Mouse (Mus musculus) gastrocnemius, postnatal 14 days (tissue): ENCODE measurements around the gene Dock11. TPM values are rescaled to one million over a fixed set of nuclear protein-coding genes. Genes with fewer than 3 reads are reported as not detected.
A peak's percentile ranks its signal among the peaks of the same experiment; 100 is the strongest.

Experiments used
- DNase-seq: peaks from one replicate; pipeline ENCODE4 v3.0.0; 2021; ENCODE audit warnings: mixed read lengths
- intact Hi-C: fragments of 180-260 bp; cut with DNase I; formaldehyde crosslinking; loops from one replicate; pipeline ENCODE4 v1.15.1; 2025; ENCODE audit warnings: low total_unique reads
- total RNA-seq, 2 experiments: library from RNA; stranded (reverse); gene quantifications; 2 replicates each; pipeline ENCODE4 v1.2.3; 2021

Gene Dock11
- total RNA-seq, 2 experiments from 2014 or later: 6.7 to 7.4 TPM

DNA sequence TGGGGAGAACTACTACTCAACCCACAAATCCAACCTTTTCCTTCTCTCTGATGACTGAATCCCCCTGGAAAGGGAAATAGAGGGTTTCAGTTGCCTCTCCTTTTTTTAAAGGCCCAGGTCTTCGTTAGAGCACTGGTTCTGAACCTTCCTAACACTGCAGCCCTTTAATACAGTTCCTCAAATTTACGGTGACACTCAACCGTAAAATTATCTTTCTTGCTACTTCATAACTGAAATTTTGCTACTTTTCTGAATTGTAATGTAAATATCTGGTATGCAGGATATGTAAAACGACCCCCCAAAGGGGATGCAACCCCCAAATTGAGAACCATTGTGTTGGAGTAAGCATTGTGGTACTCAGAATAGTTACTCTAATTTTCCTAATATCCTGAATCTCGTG is 49.5 kb downstream of the Dock11 start:
- DNase-seq: no peak
- intact Hi-C loops: no loop called here

DNA sequence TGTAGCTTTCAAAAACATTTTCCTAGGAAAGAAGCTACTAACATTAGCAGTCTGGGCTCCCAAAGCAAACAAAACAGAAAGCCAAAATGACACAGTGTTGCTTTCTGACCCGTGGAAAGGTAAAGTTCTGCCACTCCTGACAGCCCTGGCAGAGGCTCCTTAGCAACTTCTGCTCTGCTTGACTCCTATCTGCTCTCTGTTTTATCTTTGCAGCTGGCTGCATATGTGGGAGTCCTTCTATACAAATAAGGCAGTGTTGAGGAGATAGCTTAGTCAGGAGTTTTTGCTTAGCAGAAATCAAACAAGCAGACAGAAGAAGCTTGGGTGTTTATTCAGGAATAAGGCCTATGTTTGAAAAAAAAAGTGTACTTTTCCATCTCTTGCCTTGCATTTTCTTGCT is 57.8 kb downstream of the Dock11 start:
- intact Hi-C loops: no loop called here

DNA sequence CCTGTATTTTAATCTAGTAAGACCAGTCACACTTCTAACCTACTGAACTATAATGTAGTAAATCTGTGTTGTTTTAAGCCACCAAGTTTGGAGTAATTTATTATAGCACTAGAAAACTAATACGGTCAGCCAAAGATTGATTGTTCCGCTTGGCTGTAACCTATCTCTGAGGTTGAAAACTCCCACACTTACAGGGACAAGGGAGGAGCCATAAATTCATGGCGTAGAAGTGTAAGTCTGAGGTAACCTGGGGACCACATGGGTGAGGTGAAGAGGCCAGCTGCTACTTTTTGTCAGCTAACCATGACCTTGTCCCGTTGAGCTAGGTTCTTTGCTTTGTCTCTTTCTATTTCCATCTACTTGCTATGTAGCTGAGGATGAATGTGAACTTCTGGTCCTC is 61.5 kb downstream of the Dock11 start:
- intact Hi-C loops: no loop called here

More for the DNA sequence above, 57.8 kb downstream of the Dock11 start:
- no peak for DNase-seq

DNA sequence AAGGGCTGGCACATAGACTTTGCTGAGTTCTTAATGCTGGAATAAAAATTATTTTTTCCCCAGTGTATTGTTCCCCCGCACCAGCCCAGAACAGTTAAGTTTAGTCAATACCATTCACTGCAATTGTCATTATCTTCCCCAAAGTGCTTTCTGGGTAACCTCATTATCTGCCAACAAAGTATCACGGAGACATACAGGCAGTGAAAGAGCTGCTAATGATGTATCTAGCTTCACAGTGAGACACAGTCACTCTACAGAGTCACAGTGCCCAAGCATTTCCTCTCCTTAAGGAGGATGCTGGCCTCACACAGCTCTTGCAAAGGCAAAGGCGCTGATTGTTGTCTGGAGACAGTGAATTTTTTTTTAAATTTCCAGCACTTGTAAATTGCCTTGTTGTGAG is 63.3 kb downstream of the Dock11 start:
- intact Hi-C loops: no loop called here
- no peak for DNase-seq

More for the DNA sequence above, 61.5 kb downstream of the Dock11 start:
- DNase-seq: no peak

DNA sequence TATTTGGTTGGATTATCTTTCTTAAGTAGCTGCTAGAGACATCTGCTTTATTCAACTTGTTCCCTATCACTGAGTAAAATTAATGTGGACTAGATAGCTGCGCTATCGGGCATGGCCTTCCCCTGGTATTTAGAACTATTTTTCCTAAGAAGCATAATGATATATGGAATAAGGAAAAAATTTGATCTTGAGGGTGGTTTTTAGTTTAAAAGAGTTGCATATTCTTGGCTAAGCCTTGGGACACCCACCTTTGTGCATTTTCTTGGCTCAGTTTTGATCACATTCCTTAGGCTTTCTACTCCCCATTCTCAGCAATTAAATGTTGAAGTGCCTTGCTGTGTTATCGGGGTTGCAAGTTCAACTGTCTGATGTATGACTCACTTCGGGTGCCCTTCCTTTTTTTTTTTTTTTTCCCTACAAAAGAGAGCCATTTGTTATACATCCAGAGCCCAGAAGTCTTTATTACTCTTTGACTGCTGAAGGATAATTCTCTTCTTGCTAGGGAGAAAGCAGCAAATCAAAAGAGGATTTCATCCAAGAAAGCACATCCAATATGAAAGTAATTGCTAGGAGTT is 64.0 kb downstream of the Dock11 start:
- intact Hi-C loops: no loop called here
- no peak for DNase-seq

DNA sequence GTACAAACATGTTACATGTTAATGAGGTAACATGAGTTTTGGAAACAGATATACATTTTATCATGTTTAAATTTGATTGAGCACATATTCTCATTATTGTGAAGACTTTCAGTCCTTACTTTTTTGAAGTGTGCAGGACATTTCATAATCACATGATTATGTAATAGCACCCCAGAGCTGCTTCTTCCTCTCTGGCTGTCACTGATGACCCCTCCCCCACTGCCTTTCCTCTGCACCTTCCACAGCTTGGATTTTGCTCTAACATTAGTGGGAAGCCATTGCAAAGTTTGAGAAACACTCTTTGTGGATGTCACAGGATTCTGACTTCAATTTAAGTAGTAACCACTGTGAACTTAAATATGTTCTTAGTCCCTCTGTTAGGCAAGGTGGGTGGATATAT is 67.6 kb downstream of the Dock11 start:
- no peak for DNase-seq
- intact Hi-C loops: no loop called here

DNA sequence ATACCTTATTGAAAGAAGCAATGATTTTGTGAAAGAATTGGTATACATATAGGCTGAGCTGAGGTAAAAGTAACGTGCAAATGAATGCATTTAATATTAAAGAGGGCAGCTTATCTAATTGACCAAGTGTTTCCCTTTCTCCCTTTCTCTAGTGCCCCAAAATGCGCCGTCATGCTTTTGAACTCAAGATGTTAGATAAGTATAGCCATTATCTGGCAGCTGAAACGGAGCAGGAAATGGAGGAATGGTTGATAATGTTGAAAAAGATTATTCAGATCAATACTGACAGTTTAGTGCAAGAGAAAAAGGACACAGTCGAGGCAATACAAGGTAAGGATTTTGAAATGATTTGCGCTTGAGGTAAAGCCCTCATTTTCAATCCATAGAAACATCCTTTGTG is 74.5 kb downstream of the Dock11 start:
- intact Hi-C loops: no loop called here

DNA sequence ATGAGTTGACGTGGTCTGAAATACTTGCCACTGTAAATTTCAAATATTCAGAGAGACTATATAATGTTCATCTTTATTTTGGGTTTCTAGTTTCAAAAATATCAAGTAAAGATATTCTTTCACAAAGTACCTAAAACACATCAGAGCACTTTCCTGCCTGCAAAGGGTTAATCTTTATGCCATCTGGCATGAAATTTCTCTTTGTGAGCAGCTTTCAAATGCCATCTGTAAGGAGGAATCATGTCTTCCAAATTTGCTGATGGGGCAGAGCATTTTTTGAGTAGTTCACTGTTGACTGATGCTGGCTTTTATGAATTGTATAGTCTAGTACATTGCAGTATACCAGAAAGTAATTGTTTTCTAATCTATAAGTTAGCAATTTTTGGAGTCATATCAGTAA is 80.6 kb downstream of the Dock11 start:
- no peak for DNase-seq
- intact Hi-C loops: no loop called here

More for the DNA sequence above, 74.5 kb downstream of the Dock11 start:
- DNase-seq: no peak

DNA sequence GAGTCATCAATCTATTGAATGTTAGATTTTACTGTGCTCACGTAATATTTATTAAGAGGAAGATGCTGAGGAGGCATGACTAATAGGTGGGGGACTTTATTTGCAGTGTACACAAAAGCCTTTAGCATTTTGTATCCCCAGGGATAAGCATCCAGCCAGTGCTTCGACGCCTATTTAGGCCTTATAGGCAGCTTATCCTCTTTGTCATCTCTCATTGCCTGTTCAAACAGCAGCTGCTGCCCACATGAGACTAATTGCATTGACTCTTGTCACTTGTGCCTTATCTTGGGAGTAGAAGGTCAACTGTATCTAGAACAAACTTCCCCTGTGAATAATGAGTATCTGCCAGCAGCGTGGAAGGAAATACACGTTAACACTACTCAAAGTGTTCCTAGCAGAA is 88.0 kb downstream of the Dock11 start:
- intact Hi-C loops: no loop called here

DNA sequence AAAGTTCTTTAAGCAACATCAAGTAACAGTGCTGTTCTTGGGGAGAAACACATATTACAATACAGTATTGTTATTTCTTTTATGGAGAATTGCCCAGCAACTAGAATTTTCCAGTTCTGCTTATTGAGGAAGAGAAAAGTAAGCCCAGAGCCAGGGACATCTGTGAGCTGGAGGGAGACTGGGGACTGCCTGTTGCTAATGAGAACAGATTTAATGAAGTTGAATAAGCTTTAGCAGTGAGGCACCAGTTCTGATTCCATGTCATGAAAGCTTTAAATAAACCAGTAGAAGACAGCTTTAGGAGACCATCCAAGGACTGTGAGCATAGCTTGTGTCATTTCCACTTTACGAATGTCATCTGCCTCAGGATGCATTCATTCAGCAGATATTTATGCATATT is 99.3 kb downstream of the Dock11 start:
- no peak for DNase-seq
- intact Hi-C loops: no loop called here

More for the DNA sequence above, 88.0 kb downstream of the Dock11 start:
- no peak for DNase-seq

DNA sequence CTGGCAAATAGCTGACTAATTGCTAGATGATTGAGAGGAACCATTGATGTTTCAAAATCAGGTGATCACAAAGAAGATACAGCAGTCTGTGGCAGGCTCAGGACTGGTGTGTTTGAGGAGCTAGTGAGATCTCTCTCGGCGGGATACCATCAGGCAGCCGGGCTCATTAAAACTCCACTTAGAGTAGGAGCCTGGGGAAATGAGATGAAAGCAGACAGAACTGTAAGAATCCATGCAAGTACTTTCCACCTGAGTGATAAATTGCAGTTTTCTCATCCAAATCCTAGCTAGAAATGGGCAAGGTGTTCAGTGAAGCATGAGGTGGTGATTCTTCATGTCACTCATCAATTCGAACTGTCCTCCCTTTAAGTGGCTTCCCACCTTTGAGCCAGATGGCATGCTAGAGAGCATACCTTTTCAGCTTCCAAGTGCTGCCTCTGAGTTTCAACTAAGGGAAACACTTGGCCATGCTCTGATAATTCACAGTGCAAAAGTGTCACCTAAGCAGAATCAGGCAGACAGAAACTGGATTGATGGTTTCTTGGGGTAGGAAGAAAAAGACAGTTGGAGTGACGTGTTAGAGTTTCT is 102.0 kb downstream of the Dock11 start:
- intact Hi-C loops: no loop called here

DNA sequence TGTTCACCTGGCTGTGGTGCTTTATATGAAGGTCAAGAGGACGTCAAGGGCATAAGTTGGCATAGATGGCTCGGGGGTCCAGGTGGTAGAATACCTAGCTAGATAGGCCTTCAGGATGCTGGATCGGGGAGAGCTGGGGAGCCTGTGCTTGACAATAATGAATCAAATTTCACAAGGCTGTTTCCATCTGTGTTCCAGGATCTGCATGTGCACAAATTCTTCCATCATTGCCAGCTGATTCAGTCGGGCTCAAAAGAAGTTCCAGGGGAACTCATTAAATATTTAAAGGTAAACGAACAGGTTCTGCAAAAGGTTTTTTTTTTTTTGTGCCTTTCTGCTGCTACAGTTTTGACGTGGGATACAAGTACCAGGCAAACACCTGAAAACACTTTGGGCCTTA is 105.6 kb downstream of the Dock11 start:
- DNase-seq: no peak
- intact Hi-C loops: no loop called here

More for the DNA sequence above, 102.0 kb downstream of the Dock11 start:
- no peak for DNase-seq

DNA sequence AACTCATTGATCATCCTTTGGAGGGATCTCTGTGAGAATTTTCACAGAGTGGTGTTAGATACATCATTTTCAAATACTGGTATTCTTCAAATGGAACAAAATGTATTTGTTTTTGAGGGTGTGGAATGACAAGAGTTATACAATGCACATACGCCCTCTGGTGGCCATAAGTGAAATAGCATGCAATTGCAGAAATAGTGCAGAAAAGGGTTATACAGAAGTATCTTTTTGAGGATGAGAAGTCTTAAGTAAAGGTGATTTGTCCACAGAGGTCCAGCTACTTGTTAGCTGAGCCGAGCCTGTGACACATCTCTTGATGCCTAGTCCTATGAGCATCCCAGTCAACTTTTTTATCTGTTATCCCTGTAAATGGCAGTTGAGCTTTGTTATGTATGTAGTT is 108.4 kb downstream of the Dock11 start:
- intact Hi-C loops: loop anchor here (5.0 kb wide), 1 partner anchor 160 kb away; no protein-coding TSS in a partner anchor
- no peak for DNase-seq

DNA sequence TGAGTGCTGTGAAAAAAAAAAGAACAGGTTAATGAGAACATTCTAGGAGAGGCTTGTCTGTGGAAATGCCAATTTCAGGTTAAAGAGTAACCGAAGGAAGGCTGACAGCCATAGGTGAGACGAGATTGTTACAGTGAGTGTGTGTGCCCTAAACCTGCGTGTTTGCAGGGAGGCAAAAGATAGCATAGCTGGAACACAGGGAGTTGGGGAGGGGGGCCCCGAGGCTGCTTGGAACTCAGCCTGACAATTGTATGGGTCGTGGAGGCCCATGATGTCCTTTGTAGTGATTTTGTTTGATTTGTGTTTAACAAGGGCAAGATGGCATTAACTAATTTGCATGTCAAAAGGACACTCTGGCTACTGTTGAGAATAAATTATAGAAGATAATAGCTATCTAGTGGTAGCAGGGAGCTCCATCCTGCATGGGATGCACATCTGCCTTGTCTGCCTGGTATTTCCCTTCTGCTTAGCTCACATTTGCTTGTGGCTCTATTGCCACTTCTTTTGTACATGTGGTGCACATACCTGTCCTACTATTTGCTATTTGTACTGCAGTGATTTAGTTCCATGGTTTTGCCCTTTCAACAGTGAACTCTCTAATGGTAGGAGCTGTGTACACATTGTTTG is 109.3 kb downstream of the Dock11 start:
- no peak for DNase-seq
- intact Hi-C loops: loop anchor here (5.0 kb wide), 1 partner anchor 161 kb away; no protein-coding TSS in a partner anchor

DNA sequence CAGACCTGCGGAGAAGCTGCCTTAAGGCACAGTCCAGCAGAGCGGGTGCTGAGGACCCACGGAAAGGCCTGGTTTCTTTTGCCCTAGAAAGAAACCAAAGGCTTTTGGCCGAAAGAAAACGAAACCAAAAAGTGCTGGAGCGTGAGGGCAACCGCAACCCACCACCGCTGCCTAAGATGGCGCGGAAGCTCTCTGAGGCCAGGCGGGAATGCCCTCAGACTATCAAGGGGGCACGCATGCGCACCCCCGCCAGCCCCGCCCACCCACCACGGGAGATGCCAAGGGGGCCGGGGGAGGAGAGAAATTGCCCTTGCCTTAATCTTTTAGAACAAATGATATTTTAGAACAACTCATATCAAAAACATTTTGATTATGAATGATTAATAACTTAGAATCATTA is 137.0 kb downstream of the Dock11 start:
- intact Hi-C loops: no loop called here
- no peak for DNase-seq

DNA sequence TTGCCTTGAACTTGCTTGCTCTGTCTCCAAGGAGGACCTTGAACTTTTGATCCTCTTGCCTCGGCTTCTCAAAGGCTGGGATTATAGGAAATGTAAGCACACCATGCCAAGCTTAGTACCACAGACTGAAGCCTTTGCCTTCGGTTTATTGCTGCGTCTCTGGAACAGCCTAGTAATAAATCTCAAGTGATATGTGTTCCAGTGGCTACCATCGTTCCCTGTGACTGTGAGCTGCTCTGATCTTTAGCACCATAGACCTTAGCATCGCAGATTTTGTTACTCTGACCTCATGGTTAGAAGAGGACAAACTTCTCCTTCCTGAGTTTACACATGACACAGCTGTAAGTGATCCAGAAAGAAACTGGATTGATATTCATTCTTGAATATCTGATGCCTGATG is 142.5 kb downstream of the Dock11 start:
- intact Hi-C loops: no loop called here
- no peak for DNase-seq

DNA sequence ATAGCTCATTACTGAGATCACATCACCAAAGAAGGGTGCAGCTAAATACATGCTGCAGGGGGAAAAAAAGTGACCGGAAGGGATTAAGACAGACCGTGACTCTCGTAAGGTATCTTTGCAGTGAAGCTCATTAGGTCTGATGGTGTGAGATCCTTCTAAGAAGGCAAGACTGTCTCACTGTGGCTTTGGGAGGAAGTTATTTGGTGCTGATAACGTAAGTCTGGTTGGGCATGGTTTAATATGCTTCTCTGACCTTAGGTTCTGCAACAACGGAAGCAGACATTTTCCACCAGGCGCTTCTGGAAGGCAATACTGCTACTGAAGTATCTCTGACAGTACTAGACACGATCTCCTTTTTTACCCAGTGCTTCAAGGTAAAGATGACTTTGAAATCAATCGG is 145.4 kb downstream of the Dock11 start:
- no peak for DNase-seq
- intact Hi-C loops: no loop called here

DNA sequence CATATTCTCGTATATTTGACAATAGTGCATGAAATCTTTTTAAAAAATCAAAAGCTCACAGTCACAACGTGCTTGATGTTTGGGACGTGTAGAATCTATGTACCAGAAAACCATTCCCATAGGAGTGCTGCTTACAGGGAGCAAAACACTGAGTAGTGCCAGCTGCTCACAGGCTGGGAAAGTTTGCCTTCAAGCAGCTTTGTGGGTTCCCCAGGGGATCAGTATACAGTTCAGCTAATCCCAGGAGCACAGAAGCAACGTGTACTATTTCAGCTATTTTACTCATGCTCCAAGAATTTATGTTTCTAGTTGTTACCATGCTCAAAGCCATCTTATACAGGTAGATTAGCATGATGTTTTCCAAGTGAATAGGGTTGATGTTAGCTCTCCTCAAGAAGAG is 157.1 kb downstream of the Dock11 start:
- no peak for DNase-seq
- intact Hi-C loops: no loop called here

DNA sequence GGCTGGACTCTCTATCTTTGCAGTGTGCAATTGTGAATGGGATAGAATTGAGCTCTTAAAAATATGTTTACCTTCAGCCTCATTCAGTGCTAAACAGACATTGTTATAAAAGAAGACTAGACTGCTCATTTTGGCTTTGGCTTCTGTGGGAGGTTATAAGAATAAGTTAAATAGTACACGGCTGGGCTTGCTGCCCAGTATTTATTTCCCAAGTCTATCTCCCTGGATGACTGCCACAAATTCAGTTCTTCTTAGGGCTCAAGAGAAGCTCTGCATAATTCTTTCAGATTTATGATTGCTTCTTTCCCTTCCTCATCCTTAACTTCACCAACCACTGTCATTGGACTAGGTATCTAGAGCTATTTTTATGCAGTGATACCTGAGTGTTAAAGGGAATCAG is 158.8 kb downstream of the Dock11 start:
- peak; percentile 4 for DNase-seq
- intact Hi-C loops: no loop called here

DNA sequence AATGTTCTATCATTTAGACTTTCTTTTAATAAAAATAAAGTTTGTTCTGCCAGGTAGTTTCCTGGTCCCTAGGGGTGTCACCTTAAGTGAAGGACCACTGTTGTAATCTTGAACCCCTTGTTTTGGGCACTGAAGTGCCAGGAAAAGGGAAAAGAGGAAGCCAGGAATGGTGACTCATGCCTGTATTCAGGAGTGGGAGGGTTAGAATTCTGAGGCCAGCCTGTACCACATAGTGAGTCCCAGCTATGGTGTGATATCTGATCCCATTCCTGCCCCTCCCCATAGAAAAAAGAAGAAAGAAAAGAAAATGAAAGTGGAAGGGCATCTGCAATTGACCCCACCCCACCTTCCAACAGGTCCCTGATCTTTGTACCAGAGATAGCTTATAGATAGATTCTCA is 161.7 kb downstream of the Dock11 start:
- intact Hi-C loops: no loop called here
- no peak for DNase-seq

DNA sequence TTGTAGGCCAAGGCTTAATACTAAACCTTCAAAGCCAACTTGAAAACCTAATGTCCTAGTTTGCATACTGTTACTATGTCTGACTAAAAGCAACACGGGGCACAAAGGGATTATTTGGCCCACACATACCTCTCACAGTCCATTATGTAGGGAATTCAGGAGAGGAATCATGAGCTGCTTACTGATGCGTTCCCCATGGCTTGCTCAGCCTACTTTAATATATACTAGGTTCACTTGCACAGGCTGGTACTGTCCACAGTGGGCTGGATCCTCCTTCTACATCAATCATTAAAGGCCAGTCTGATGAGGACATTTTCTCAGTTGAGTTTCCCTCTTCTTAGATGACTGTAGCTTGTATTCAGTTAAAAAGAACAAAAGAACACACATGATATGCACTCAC is 185.4 kb downstream of the Dock11 start:
- intact Hi-C loops: no loop called here
- no peak for DNase-seq
